Mouse (Mus musculus): ENCODE measurements around the gene Pdp2. TPM values are rescaled to one million over a fixed set of nuclear protein-coding genes. Genes with fewer than 3 reads are reported as not detected.
"Not testable (repeated sequence)": the region's sequence is repeated elsewhere in the genome, so short reads cannot be mapped to it uniquely, and the experiment has no call there.

Pdp2 gene
- polyA plus RNA-seq, 1 experiment, result 2.5 TPM

DNA sequence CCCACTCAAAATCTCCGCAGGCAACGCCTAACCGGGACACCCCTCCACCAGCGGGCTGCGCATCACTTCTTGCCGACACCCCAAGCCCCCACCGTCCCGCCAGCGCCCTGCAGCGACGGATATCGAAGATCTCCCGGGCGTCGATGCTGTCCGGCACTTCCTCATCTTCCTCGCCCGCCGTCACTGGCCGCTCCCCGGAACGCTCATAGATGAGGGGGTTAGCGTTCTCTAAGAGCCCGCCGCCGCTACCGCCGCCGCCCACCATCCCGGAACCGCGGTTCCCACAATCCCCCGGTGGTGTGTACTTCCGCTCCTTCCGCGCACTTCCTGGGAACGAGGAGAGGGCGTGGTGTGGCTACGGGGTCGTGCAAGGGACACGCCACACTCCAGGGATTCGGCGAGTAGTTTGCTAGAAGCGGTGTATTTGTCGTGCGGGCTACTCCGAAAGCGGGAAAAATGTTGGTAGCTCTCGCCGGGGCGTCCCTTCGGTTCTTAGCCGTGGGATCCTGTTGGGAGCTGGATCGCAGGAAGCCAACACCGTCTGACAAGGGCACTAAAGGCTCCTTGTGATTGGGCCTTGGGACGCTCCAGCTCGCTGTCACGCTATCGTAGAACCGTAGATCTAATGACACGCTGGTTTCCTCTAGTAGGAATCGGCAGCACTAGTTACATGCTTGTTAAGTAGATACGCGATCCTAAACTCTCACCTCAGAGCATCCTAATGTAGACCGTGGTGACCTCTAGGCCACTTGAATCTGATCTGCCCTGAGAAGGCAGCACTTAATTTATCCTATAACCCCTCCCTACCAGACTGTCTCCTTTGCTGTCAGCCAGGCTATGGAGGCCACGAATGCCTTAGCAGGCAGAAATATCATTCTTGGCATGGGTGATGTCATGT is 50.4 kb downstream of the Pdp2 start, which contains the start of gene Ciao2b:
Gene Ciao2b, minus strand, starts transcription at position 540 of the 898 bp plus-strand sequence.
- peak within 1 kb of the TSS; percentile 64 for H3K4me3 ChIP-seq (replicated peaks; ENCODE audit: control insufficient read depth, low read depth, low read length)
- H3K27ac ChIP-seq (ENCODE audit: control insufficient read depth, insufficient read depth, low read depth, low read length, poor library complexity), result peak within 1 kb of the TSS; percentile 1; the same call in 1 of the 2 replicates

DNA sequence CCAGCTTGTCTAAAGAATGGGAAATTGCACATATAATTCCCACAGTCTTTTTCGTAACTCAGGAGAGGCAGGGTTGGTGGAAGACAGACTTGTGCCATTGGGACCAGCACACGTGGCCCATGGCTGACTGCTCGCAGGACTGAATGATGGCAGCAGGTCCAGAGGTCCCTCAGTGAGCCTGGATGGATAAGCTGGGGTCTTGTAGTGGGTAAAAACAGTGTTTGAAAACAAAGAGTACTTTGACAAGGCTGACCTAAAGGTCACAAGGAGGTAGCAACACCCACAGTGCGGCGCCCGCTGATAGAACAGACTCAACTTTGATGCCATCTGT is 51.0 kb downstream of the Pdp2 start:
- Histone ChIP-seq H3K27ac (ENCODE audit: control insufficient read depth, insufficient read depth, low read depth, low read length, poor library complexity) (no peak overlapping the region), H3K4me1 (ENCODE audit: control insufficient read depth, insufficient read depth, low read length) (peaks cover 6% of the 10 kb centered on the region), H3K4me3 (replicated peaks; ENCODE audit: control insufficient read depth, low read depth, low read length) (peak overlapping the region; percentile 64)
- TF ChIP-seq CTCF (IDR thresholded peaks at IDR 0.05; ENCODE audit: control insufficient read depth, insufficient read depth, low read length) (no peak), POLR2A (IDR thresholded peaks at IDR 0.05; ENCODE audit: borderline replicate concordance, control insufficient read depth, low read depth, low read length) (no peak)
- 65% methylated on average over 6 of the region's 6 CpGs for WGBS

More for the DNA sequence above, 50.4 kb downstream of the Pdp2 start, which contains the start of gene Ciao2b:
- TF ChIP-seq POLR2A (IDR thresholded peaks at IDR 0.05; ENCODE audit: borderline replicate concordance, control insufficient read depth, low read depth, low read length) (peak; percentile 49; the same call in 1 of the 2 replicates), CTCF (IDR thresholded peaks at IDR 0.05; ENCODE audit: control insufficient read depth, insufficient read depth, low read length) (no peak)
- WGBS, result under 1% methylated on average over 66 of the region's 66 CpGs
- H3K4me1 ChIP-seq (ENCODE audit: control insufficient read depth, insufficient read depth, low read length), result peaks cover 6% of the 10 kb centered on the region

DNA sequence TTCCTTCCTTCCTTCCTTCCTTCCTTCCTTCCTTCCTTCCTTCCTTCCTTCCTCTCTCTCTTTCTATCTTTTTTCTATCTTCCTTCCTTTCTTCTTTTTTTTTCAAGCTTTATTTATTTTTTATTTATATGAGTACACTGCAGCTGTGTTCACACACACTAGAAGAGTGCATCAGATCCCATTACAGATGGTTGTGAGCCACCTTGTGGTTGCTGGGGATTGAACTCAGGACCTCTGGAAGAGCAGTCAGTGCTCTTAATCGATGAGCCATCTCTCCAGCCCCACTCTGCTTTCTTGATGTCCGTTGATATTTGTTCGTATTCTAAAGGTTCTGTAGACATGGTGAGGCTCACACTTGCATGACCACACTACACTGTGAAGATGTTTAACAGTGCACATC is 52.9 kb downstream of the Pdp2 start:
- WGBS, result 56% methylated on average over 3 of the region's 3 CpGs
- not testable (repeated sequence) for H3K4me3 ChIP-seq (replicated peaks; ENCODE audit: control insufficient read depth, low read depth, low read length); H3K27ac ChIP-seq (ENCODE audit: control insufficient read depth, insufficient read depth, low read depth, low read length, poor library complexity); H3K4me1 ChIP-seq (ENCODE audit: control insufficient read depth, insufficient read depth, low read length)

Other genes starting within 250 kb of the Pdp2 start
- 0.50 and 2.4 TPM in 2 replicates for gene Cmtm4, start 195.6 kb upstream of the Pdp2 start, polyA plus RNA-seq (2011; ENCODE audit: insufficient read depth, insufficient read length, low replicate concordance, missing spikeins)
- 25.4 and 28.5 TPM in 2 replicates for gene Dync1li2, start 148.4 kb upstream of the Pdp2 start, polyA plus RNA-seq (2011; ENCODE audit: insufficient read depth, insufficient read length, low replicate concordance, missing spikeins)
- not detected in 2 replicates for gene Terb1, start 81.5 kb upstream of the Pdp2 start, polyA plus RNA-seq (2011; ENCODE audit: insufficient read depth, insufficient read length, low replicate concordance, missing spikeins)
- gene Nae1, start 56.8 kb upstream of the Pdp2 start, polyA plus RNA-seq (2011; ENCODE audit: insufficient read depth, insufficient read length, low replicate concordance, missing spikeins), result 20.9 and 36.7 TPM in 2 replicates
- 0.90 and 1.4 TPM in 2 replicates for gene Car7, start 56.8 kb upstream of the Pdp2 start, polyA plus RNA-seq (2011; ENCODE audit: insufficient read depth, insufficient read length, low replicate concordance, missing spikeins)
- 4.0 TPM in 1 of 2 replicates, not detected in the other for gene Cdh16, start 32.9 kb downstream of the Pdp2 start, polyA plus RNA-seq (2011; ENCODE audit: insufficient read depth, insufficient read length, low replicate concordance, missing spikeins)
- gene Rrad, start 39.9 kb downstream of the Pdp2 start, polyA plus RNA-seq (2011; ENCODE audit: insufficient read depth, insufficient read length, low replicate concordance, missing spikeins), result 1.0 and 1.4 TPM in 2 replicates
- gene Ciao2b, start 50.5 kb downstream of the Pdp2 start, polyA plus RNA-seq (2011; ENCODE audit: insufficient read depth, insufficient read length, low replicate concordance, missing spikeins), result 22.9 and 32.5 TPM in 2 replicates
- 1.3 and 2.5 TPM in 2 replicates for gene Ces2a, start 142.6 kb downstream of the Pdp2 start, polyA plus RNA-seq (2011; ENCODE audit: insufficient read depth, insufficient read length, low replicate concordance, missing spikeins)
- not detected in 2 replicates for gene Ces2b, start 240.1 kb downstream of the Pdp2 start, polyA plus RNA-seq (2011; ENCODE audit: insufficient read depth, insufficient read length, low replicate concordance, missing spikeins)